Mouse (Mus musculus) embryonic facial prominence, embryonic 10.5 days (tissue): ENCODE data around the gene Ccdc167. TPM values are rescaled to one million over a fixed set of nuclear protein-coding genes. Genes with fewer than 3 reads are reported as not detected.

Experiments
- DNase-seq: peaks from one replicate; pipeline ENCODE4 v3.0.0-alpha.2; 2017; ENCODE audit warnings: low spot score
- H3K27ac ChIP-seq: fragments of 300-500 bp; sonication (generic); replicated peaks from 2 replicates; pipeline ENCODE4 v1.5.1; 2016; ENCODE audit warnings: mild to moderate bottlenecking
- H3K27me3 ChIP-seq: fragments of 300-500 bp; sonication (generic); replicated peaks from 2 replicates; pipeline ENCODE4 v1.6.1; 2016; ENCODE audit warnings: low read depth, mild to moderate bottlenecking; ENCODE audit not compliant: poor library complexity, severe bottlenecking
- H3K36me3 ChIP-seq: fragments of 300-500 bp; sonication (generic); replicated peaks from 2 replicates; pipeline ENCODE4 v1.6.1; 2016; ENCODE audit warnings: mild to moderate bottlenecking, moderate library complexity
- H3K4me1 ChIP-seq: fragments of 300-500 bp; sonication (generic); 2 replicates; pipeline ENCODE4 v1.6.1; 2016
- H3K4me3 ChIP-seq: fragments of 300-500 bp; sonication (generic); 2 replicates; pipeline ENCODE4 v1.5.1; 2016; ENCODE audit warnings: mild to moderate bottlenecking, moderate library complexity
- H3K9me3 ChIP-seq: fragments of 300-500 bp; sonication (generic); 2 replicates; pipeline ENCODE4 v1.6.1; 2016; ENCODE audit warnings: mild to moderate bottlenecking
- WGBS: fragments of 180-500 bp; shearing (Covaris S2); methylation state at CpG from one replicate; pipeline ENCODE4 v1.1.7; 2016; 5-methylcytosine and 5-hydroxymethylcytosine counted together
- polyA plus RNA-seq: library from polyadenylated mRNA; unstranded; fragments of >200 nt; fragmentation: Nextera tagmentation; extraction: Ambion mirVana; gene quantifications from 2 replicates; pipeline ENCODE4 v1.2.1, GENCODE M21; 2016

Gene Ccdc167
- polyA plus RNA-seq, 1 experiment from 2014 or later = 16.5 TPM

DNA sequence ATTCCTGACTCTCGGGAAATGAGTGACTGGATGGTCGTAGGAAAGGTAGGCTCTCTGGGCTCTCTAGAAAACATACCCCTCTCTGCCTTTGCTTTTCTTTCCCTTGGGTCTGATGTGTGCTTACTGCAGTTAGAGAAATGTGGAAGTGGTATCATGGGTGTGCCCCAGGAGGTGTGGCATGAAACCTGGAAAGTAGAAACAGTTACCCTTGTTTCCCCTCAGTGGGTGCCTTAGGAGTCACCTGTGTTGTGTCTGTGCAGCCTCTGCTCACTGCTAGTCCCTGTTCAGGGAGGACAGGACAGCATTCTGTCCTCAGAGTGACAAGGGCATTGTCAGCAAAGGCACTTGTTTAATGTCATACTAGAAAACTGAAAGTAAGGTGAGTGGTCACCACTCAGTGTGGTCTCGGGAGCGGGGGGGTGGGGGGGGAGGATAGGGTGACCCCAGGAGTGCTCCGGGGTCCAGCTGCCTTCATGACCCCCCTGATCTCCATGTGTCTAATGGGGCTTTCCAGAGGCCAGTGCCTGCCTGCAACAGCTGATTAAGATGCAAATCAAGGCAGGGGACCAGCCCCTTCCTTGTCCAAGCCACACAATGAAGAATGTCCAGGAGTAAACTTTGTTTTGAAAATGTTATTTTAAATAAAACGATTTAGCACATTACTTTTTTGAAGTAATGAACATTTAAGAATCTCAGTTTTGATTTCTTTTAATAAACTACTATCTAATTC is 37.6 kb downstream of the Ccdc167 start:
- Histone ChIP-seq H3K9me3 (no peaks in the 10 kb centered on the region), H3K36me3 (peaks cover 100% of the 10 kb centered on the region), H3K27me3 (no peaks in the 10 kb centered on the region), H3K4me3 (no peak overlapping the region), H3K27ac (no peak overlapping the region), H3K4me1 (no peaks in the 10 kb centered on the region)
- DNase-seq = no peak
- 85% methylated on average over 6 of the region's 6 CpGs for WGBS

DNA sequence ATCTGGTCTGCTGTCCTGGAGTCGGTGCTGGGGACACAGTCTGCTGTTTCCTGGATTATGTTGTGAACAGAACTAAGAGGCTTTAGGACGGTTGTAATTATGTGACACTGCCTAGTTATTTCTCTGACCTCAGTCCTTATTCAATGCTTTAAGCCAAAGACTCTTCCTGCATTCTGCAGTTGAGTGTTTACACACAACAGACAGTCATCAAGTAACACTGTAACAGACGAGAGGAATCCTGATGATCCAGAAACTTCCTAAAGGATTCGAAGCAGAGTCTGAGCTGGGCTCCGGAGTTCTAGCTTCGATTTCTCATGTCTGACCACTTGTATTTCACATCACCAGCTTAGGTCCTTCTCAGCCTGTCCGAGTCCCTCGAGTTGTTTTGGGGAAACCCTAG is 38.3 kb downstream of the Ccdc167 start:
- H3K9me3 ChIP-seq = no peaks in the 10 kb centered on the region
- H3K27me3 ChIP-seq = no peaks in the 10 kb centered on the region
- no peak overlapping the region for H3K4me3 ChIP-seq
- WGBS = 90% methylated on average over 8 of the region's 8 CpGs
- H3K36me3 ChIP-seq = peaks cover 100% of the 10 kb centered on the region
- no peak for DNase-seq
- no peaks in the 10 kb centered on the region for H3K4me1 ChIP-seq
- no peak overlapping the region for H3K27ac ChIP-seq

DNA sequence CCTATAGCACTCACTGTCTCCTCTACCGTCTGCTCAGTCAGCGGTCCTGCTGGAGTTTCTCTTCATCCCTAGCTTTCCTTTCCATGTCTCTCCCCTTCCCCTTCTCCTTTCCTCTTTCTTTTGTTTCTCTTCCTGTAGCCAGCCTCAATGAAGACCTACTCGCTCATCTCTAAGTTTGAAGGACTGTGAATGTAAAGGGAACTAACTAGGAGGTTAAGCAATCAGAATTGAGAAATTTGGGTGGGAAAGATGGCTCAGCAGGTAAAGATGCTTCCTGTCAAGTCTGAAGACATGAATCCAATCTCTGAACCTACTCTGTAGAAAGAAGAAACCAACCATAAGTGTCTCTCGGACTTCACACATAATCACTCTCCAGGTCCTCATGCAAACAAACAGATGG is 43.5 kb downstream of the Ccdc167 start:
- no peak overlapping the region for H3K27ac ChIP-seq
- DNase-seq = no peak
- no peaks in the 10 kb centered on the region for H3K9me3 ChIP-seq
- no peaks in the 10 kb centered on the region for H3K4me1 ChIP-seq
- no peak overlapping the region for H3K4me3 ChIP-seq
- WGBS = 90% methylated on average over 4 of the region's 4 CpGs
- peaks cover 95% of the 10 kb centered on the region for H3K36me3 ChIP-seq
- no peaks in the 10 kb centered on the region for H3K27me3 ChIP-seq

DNA sequence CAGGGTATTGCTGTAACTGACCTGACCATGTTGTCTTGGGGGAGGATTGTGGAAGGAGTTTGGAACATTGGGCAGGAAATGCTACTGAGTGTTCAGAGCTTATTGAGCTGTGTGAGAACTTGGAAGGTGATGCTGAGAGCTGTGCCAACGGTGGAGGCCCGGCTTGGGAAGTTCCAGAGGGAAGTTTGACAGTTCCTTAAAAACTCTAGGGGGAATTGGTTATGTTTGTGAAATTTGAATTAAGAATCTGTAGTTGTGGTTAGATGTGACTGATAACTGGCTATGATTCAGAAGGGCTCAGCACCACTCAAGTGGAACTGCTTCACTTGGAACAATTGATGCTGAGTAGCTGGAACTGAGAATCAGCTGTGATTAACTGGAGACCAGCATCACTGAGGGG is 45.8 kb downstream of the Ccdc167 start:
- WGBS = 96% methylated on average over 2 of the region's 2 CpGs
- Histone ChIP-seq H3K4me3 (no peak overlapping the region), H3K36me3 (peaks cover 95% of the 10 kb centered on the region), H3K4me1 (no peaks in the 10 kb centered on the region), H3K27me3 (no peaks in the 10 kb centered on the region), H3K27ac (no peak overlapping the region), H3K9me3 (no peaks in the 10 kb centered on the region)
- no peak for DNase-seq

DNA sequence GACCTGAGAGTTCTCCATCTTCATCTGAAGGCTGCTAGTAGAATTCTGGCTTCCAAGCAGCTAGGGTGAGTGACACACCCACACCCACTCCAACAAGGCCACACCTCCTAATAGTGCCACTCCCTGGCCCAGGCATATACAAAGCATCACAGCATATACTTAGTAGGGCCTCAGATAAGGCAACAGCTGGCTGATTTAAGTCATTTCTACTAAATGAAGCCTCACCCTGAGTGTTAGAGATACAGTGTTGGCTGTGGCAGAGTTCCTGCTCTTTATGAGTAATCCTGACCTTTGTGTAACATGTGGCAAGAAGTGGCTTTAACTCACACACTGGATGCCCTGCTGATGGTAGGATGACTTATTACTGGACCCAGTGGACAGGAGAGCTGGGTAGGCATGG is 46.9 kb downstream of the Ccdc167 start:
- Histone ChIP-seq H3K4me3 (no peak overlapping the region), H3K9me3 (no peaks in the 10 kb centered on the region), H3K27ac (no peak overlapping the region), H3K36me3 (peaks cover 94% of the 10 kb centered on the region), H3K4me1 (no peaks in the 10 kb centered on the region), H3K27me3 (no peaks in the 10 kb centered on the region)
- DNase-seq = no peak

DNA sequence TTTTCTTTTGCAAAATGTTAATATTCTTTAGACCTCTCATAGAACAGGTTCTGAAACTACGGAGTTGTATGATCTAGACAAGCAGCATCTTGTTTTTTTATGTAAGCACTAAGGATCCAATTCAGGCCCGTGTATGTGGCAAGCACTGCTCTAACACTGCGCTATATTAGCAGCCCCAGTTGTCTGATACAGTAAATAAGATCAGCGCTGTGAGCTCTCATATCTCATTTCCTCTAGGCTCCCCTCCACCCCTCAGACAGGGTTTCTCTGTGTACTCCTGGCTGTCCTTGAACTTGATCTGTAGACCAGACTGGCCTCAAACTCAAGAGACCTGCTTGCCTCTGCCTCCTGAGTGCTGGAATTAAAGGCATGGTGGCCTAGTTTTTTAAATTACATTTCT is 47.8 kb downstream of the Ccdc167 start:
- Histone ChIP-seq H3K4me3 (no peak overlapping the region), H3K4me1 (no peaks in the 10 kb centered on the region), H3K36me3 (peaks cover 94% of the 10 kb centered on the region), H3K9me3 (no peaks in the 10 kb centered on the region), H3K27me3 (no peaks in the 10 kb centered on the region), H3K27ac (no peak overlapping the region)
- WGBS = 95% methylated on average over 4 of the region's 4 CpGs
- no peak for DNase-seq

DNA sequence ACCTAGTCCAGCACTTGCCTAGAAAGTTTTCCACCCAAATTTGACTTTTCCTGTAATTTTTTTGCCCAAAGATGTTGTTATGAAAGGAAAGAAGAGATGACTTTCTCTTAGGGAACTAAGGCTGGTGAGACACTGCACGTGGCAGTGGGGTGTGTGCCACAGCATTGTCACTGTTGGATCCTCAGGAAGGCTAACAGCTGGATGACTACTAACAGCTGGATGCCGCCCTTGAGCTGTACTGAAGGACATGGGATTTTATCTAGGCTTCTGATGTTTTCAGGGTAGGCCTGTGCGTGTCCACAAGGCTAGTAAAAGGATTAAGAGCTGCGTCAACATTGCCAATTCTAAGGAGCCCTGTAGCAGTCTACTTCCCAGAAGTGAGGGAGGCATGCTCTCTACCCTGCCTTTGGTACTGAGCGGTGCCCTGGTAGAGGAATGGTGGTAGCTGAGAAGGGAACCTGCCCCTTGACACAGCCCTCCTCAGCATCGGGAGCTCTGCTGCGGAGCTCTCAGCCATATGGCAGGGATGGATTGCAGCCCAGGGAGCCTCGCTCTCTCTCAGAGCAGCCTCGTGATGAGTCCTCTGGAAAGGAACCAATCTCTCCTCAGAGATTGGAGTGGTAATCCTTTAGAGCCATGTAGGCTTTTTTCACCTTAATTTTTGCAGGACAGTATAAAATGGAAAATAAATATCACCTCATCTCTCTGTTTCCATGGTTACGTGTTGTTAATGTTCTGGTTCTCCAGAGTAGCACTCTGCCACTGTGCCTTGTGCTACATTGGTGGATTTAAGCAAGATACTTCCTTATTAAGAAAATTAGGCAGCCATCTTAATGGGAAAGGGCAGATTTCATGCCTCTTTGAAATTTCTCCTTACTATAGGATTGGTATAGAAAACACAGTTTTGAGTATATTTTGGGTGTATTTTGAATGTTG is 48.5 kb downstream of the Ccdc167 start:
- Histone ChIP-seq H3K9me3 (no peaks in the 10 kb centered on the region), H3K4me1 (no peaks in the 10 kb centered on the region), H3K4me3 (no peak overlapping the region), H3K36me3 (peaks cover 94% of the 10 kb centered on the region), H3K27me3 (no peaks in the 10 kb centered on the region), H3K27ac (no peak overlapping the region)
- no peak for DNase-seq
- 86% methylated on average over 10 of the region's 10 CpGs for WGBS

DNA sequence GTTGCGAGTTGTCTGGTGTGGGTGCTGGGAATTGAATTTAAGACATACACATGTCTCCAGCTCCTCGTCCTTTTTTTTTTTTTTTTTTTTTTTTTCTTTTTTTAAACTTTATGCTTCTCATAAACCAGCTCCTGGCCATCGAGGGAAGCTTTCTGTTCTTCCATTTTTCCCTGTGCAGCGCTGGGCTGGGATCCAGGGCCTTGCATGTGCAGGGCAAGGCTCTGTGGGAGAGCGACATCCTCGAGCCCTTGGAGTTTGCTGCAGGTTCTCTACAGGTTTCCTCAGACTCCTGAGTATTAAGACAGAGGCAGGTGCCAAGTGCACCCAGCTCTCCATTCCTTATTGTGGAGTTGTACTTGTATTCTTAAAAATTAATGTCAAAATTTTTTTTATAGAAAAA is 54.7 kb downstream of the Ccdc167 start:
- peaks cover 42% of the 10 kb centered on the region for H3K36me3 ChIP-seq
- no peak for DNase-seq
- WGBS = 92% methylated on average over 6 of the region's 6 CpGs
- no peaks in the 10 kb centered on the region for H3K9me3 ChIP-seq
- H3K4me3 ChIP-seq = no peak overlapping the region
- no peak overlapping the region for H3K27ac ChIP-seq
- no peaks in the 10 kb centered on the region for H3K27me3 ChIP-seq
- H3K4me1 ChIP-seq = peaks cover 9% of the 10 kb centered on the region

DNA sequence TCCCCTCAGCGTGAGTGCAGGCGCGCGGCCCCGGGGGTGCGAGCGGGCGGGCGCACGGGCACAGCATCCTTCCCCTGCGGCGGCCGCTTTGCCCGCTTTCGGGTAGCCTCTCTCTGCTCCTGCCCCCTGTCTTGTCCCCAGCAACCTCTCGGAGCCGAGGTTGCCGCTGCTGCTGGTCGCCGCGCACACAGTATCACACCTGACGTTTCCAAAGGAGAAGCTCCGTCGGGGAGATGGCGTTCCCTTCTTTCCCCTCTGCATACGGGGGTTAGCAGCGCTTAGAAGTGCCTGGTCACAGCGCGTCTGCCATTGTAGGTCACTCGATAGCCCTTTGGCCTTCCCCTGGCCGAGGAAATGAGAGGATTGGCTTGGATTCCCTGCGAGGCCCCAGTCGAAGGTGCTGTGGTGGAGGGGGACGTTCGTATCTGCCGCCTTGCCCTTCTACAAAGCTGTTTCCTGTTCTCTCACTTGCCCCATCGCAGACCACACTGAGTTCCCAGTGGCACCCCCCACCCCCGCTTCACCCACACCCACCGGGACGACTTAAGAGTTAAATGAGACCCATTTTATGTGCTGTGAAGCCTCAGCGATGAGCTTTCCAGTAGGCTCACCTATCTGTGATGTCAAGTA is 56.0 kb downstream of the Ccdc167 start:
- Histone ChIP-seq H3K36me3 (peaks cover 30% of the 10 kb centered on the region), H3K9me3 (no peaks in the 10 kb centered on the region), H3K27me3 (no peaks in the 10 kb centered on the region), H3K4me3 (peak overlapping the region; percentile 99), H3K4me1 (peaks cover 9% of the 10 kb centered on the region), H3K27ac (peak overlapping the region; percentile 97)
- under 1% methylated on average over 41 of the region's 41 CpGs for WGBS
- DNase-seq = no peak

DNA sequence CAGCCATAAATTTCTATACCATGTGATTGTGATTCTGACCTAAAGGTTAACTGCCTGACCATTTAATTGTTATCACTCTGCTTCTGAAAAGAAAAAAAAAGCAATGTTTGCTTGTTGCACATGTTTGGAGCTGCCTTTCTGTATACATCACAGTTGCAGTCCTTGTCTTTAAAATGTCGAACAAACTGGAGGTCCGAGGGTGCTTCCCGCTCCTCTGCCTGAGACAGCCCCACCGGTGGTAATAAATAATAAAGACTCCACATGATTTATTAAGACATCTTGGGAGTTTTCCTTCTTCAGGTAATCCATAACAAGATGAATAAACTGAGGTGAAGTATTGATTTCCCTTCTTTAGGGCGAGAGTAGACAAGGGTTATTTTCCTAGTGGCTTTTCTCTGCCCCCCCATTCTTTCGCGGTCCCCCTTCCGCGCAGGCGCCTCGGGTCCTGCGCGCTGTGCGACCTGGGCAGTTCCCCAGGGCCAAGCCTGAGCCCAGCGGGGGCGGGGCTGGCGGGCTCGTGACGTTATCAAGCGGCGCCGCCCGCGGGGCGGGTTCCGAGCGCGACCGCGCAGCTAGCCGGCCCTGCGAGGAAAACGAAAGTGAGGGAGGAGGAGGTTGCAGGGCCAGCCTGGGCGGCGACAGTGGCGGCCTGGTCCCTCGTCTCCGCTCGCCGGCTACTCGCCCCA is 56.6 kb downstream of the Ccdc167 start, which contains the start of gene Cmtr1:
Gene Cmtr1, plus strand, starts transcription at position 520 of the 686 bp plus-strand sequence.
- Histone ChIP-seq H3K4me1 (peaks cover 9% of the 10 kb centered on the region), H3K27me3 (no peaks in the 10 kb centered on the region), H3K27ac (peak within 1 kb of the TSS; percentile 97), H3K4me3 (peak within 1 kb of the TSS; percentile 99), H3K9me3 (no peaks in the 10 kb centered on the region), H3K36me3 (peaks cover 24% of the 10 kb centered on the region)
- WGBS = 2% methylated on average over 41 of the region's 41 CpGs
- DNase-seq = peak; percentile 97

DNA sequence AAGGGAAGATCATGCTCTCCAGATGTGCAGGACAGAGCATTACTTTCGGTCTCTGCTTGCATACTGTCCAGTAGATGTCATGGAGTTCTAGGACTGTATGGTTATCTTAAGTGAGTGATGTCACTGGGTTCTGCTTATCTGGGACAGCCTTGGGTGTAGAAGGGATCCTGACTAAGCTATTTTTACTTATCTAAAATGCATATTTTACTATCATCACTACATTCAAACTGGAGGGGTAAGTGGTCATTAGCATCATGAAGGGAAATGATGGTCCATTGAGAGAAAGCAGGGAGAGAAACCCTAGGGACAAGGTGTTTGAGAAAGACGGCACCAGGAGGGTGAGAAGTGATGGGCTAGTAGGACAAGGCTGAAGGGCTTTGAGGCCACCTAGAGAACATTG is 58.6 kb downstream of the Ccdc167 start:
- no peak overlapping the region for H3K4me3 ChIP-seq
- H3K4me1 ChIP-seq = peaks cover 9% of the 10 kb centered on the region
- DNase-seq = no peak
- H3K36me3 ChIP-seq = peaks cover 5% of the 10 kb centered on the region
- no peak overlapping the region for H3K27ac ChIP-seq
- no peaks in the 10 kb centered on the region for H3K27me3 ChIP-seq
- WGBS = 81% methylated on average over 2 of the region's 2 CpGs
- H3K9me3 ChIP-seq = no peaks in the 10 kb centered on the region

DNA sequence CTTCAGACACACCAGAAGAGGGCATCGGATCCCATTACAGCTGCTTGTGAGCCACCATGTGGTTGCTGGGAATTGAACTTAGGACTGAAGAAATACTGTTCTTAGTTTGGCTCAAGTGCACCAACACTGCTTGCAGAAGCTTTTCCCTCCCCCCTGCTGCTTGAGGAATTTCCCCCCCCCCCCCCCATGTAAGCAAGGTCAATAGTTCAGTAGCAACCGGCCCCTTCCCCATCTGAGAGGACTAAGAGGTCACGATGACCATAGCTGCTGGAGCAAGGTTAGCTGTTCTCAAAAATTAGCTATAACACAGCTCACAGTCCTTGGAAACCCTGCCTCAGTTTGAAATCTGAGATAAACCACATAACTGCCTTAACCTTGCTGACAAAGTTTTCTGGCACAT is 74.6 kb downstream of the Ccdc167 start:
- Histone ChIP-seq H3K27me3 (no peaks in the 10 kb centered on the region), H3K4me3 (no peak overlapping the region), H3K27ac (no peak overlapping the region), H3K9me3 (no peaks in the 10 kb centered on the region), H3K4me1 (peaks cover 5% of the 10 kb centered on the region), H3K36me3 (peaks cover 76% of the 10 kb centered on the region)
- DNase-seq = no peak
- WGBS = 54% methylated on average over 3 of the region's 3 CpGs
